Mouse (Mus musculus) T-cell, adult 2 months (primary cell): Measurements from ENCODE around the gene Il11.
A peak's percentile ranks its signal among the peaks of the same experiment; 100 is the strongest.
"Not testable (repeated sequence)": the region's sequence is repeated elsewhere in the genome, so short reads cannot be mapped to it uniquely, and the experiment has no call there.

Source experiments
- DNase-seq: peaks from one replicate; pipeline ENCODE4 v3.0.0; 2022; ENCODE audit warnings: low spot score

Gene Il11

DNA sequence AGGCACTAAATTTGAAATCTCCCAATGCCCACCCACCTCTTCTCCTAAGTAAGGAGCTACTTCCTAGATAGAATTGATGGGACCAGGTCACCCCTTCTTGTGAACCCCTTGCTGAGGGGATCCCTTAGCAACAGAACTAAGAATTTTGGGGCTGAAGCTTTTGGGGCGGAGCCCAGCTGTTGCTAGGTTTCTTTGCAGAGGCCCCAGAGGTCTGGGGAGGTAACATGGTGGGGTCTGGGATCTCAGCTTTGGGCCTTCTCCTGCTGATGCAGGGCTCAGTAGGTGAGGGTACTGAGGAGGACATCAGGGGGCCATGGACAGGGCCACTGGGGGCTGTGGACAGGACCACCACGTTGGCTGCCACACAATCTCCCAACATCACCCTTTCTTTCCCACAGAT, at the start of gene Il11, which contains the start of gene Tmem190:
Gene Il11 (minus strand): TSS at position 101 of the 400 bp plus-strand sequence.
Gene Tmem190 (plus strand): TSS at position 179 of the 400 bp plus-strand sequence.
- DNase-seq: no peak

DNA sequence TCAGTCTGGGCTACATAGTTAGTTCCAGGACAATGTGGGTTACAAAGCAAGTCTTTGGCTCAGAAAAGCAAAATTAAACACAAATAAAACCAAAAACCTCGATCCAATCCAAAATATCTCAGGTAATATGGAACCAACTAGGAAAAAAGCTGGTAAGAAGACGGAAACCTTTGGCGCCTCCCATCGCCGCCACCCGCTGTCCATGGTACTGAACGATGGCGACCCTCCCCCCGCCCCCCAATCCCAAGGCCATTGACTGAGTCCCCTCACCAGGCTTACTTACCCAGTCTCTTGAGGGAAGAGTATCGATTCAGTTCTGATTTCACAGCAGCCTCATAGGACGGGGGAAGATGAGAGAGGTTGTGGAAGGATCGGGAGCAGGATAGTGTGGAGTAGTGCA, 47.8 kb upstream of the Il11 start:
- DNase-seq: no peak

DNA sequence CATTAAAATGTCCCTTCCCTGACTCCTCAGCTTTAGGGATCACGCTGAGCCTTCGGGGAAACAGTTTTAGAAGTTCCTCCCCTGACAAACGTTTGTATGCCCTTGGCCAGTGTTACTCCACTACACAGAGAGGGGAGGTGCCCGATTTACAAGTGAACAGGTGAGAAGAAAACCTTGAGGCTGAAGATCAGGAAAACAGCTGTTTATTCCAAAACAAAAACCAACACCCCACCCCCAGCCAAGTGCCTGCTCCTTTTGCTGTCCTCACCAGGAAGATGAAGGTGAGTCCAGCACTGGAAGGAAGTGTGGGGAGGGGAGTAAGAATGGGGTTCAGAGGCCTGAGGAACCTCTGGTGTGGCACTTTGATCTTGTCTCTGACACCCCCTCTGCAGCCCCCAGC, 42.7 kb upstream of the Il11 start:
- no peak for DNase-seq

DNA sequence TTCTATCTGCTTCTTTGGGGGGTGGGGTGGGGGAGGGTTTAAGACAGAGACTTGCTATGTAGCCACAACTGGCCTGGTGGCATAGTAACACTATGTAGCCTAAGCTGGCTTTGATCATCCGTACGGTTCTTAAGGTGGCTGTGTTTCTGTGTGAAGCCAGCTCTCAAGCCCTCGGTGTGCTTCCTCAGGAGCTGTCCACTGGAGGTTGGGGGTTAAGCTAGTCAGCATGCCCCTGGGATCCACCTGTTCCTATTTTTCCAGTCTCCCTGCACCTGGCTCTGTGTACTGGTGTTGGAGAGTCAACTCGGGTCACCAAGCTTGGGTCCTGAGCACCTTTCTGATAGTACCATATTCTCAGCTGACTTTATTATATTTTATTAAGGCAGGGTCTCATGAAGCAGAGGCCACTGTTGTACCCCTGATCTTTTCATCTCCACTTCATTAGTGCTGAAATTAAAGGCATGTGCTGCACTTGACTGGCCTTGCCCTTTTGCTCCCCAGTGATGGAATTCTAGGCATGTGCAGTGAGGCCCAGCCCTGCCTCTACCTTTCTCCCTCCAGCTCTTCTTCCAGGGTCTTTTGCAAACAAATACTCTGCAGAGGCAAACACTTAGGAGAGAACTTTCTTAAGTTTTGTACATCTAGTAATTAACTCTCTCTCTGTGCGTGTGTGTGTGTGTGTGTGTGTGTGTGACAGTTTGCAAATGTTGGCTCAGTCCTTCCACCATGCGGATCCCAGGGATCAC, 39.7 kb upstream of the Il11 start:
- DNase-seq: no peak

DNA sequence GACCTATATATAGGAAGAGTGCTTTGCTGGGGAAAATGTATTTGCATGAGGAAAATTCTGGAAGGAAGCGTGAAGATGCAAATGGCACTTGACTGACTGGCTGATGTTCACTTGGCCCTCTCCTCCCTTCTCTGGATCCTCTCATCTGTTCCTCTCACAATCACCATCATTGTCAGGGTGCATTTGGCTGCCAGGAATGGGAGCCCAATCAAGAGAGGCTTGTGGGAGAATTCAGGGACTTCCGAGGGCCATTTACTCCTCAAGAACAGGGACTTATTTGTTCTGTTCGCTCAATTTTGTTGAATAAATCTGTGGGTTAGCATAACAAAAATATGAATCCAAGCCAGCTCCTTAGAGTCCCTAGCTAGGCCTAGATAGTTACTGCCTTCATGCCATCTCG, 39.0 kb upstream of the Il11 start:
- DNase-seq: no peak

DNA sequence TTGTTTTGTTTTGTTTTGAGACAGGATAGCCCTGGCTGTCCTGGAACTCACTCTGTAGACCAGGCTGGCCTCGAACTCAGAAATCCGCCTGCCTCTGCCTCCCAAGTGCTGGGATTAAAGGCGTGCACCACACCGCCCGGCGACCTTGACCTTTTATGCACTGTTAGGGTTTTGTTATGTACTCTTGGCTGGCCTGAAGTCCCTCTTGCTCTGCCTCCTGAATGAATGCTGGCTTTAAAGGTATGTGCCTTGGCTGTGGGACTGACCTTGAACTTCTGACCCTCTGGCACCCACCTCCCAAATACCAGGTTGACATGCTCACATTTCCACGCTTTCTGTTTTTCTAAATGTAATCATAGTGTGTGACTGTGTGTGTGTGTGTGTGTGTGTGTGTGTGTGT, 38.3 kb upstream of the Il11 start:
- DNase-seq: not testable (repeated sequence)

DNA sequence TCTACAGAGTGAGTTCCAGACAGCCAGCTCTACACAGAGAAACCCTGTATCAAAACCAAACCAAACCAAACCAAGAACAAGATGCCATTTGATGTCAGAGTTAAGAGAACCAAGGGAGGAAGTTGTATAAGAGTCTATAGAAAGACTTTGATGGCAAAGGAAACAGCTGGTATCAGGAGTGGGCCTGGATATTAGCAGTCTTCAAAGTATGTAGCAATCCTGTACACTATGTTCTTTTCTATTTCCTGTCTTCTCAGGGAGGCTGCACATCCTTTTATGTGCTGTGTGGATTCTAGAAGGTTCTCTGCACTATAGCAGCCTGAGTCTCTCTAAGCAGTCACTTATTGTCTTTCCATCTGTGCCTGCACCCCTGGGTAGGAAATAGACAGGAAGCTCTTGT, 33.9 kb upstream of the Il11 start:
- peak; percentile 37 for DNase-seq

DNA sequence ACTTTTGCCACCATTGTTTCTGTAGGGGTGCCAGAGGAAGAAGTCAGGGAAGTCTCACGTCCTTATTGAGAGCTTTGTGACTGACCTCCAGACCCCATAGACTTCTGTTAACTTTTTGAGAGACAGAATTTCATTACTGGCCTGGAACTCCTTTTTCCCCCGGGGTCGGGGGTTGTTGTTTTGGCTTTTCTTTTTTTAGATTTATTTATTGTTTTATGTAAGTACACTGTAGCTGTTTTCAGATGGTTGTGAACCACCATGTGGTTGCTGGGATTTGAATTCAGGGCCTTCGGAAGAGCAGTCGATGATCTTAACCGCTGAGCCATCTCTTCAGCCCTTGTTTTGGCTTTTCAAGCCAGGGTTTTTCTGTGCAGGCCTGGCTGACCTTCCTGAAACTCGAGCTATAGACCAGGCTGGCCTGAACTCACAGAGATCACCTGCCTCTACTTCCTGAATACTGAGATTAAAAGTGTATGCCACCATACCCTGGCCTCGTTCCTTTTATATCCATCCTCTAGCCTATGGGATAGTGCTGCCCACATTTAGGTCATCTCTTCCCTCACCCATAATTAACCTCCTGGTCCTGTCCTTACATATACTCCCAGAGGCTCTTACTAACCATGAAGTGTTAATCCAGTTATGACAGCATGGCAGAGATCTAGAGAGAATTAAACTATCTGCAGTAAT, 30.6 kb upstream of the Il11 start:
- no peak for DNase-seq

DNA sequence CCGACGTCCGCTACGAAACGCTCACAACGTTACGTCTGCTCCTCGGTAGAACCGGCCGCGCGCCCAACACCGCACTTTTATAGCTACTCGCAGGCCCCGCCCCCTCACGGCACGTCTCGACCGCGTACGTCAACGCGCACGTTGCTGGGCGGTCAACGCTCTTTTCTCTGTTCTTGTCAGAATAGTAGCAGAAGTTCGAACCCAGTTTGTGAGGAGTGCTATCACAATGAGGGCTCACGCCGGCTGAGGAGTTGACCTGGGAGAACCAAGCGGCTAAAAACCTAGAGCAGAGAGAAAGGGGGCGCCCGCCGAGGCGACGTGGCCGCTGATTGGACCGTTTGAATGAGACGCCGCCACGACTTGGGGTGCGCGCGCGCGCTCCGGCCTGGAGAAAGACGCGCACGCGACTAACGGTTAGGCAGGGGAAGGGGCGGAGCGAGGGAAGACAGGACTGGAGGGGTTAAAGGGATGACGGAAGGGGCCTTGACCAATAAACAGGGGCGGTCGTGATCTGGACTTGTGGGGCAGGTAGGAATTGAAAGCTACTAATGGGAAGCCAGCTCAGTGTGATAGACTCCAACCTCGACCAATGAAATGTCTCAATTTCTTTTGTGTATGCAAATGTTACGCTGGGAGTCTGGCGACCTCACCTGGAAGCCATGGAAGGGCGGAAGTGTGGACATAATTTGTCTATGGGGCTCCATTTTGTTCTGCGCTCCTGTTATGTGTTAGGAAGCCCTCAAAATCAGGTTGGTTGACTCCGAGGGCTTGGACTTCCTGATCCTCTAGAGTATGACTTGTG, 29.8 kb upstream of the Il11 start, which contains the start of gene Ube2s:
Gene Ube2s (minus strand): TSS at position 288 of the 802 bp plus-strand sequence.
- DNase-seq: peak; percentile 99

DNA sequence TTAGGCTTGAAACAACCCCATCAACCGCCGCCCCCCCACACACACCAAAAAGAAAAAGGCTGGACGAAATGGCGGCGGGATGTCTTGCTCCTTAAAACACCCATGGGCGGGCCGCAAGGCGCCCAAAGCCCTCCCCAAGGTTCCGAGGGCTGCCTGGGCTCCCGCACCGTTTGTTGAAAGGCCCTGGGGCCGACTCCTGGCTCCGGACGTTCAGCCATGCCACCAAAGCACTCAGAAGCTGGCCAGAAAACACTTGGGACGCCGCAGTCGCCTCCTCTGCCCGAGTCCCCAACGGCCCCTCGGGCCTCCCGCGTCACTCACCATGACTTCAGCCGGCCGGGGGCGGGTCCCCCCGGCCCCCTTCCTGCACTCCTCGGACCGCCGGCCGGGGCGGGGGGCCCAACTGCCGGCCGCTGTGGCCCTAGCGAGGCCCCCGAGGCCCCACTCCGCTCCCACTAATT, 29.2 kb upstream of the Il11 start:
- DNase-seq: peak; percentile 34

DNA sequence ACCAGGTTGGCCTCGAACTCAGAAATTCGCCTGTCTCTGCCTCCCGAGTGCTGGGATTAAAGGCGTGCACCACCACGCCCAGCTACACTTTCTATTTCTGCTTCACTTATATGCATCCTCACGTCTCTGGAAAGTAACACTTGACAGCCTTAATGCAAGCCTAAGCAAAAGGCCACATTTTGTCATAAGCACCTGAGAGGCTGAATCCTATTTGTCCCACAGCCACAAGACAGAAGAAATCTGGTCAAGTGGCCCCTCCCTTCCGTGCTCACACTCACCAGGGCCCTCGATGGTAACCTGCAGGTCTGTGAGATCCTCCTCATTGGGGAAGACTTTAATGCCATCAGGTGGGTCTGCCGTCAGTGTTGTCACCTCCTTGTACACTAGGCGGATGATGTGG, 28.5 kb upstream of the Il11 start:
- DNase-seq: not testable (repeated sequence)

DNA sequence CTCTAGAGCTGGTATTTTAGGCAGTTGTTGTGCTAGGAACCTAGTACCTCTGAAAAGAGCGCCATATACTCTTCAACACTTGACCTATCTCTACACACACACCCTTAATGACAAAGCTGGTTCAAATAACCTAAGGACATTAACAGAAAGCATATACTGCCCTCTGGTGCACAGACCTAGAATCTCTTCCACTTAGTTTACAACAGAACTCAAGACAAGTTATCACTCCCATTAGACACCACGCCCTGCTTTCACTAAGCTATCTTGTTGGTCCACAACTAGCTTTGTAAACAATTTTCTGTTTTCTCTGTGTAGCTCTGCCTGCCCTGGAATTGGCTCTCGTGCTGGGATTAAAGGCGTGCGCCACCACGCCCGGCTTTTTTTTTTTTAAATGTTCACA, 24.1 kb upstream of the Il11 start:
- peak; percentile 47 for DNase-seq

DNA sequence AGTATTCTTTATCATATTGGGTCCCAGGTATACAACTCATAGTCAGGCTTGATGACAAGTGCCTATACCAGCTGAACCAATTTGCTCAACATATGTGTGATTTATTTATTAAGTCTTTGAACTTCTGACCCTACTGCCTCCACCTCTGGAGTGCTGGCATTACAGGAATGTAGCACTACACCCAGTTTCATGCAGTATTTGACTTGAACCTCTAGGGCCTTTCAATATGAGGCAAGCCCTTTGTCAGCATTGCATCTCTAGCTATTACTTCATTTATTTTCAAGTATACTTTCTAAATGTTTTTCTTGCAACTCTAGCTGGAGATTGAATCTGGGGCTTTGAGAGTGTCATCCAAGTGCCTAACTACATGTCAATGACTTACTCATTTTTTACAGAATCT, 19.6 kb upstream of the Il11 start:
- DNase-seq: no peak

DNA sequence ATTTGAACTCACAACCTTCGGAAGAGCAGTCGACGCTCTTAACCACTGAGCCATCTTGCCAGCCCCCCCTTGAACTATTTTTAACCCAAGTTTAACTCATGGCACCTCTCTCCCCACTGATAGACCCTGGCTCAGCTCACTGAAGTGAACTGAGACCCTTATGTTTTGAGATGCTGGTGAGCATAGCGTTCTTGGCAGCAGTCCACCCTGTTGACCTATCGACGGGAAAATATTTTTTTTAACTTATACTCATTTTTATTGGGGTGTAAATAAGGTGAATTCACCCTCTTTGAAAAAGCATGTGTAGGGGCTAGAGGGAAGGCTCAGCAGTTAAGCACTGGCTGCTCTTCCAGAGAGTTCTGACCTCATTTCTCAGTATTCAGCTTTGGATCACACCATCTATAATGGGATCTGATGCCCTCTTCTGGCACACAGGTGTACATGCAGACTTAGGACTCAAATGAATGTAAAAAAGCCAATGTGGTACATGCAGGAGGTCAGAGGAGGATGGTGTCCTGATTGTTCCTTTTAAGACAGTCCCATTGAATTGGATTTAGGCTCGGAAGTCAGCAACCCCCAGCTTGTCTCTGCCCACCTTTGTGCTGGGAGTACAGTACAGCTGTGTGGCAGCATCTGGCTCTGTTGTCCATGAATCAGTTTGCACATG, 13.2 kb upstream of the Il11 start:
- DNase-seq: peak; percentile 55

DNA sequence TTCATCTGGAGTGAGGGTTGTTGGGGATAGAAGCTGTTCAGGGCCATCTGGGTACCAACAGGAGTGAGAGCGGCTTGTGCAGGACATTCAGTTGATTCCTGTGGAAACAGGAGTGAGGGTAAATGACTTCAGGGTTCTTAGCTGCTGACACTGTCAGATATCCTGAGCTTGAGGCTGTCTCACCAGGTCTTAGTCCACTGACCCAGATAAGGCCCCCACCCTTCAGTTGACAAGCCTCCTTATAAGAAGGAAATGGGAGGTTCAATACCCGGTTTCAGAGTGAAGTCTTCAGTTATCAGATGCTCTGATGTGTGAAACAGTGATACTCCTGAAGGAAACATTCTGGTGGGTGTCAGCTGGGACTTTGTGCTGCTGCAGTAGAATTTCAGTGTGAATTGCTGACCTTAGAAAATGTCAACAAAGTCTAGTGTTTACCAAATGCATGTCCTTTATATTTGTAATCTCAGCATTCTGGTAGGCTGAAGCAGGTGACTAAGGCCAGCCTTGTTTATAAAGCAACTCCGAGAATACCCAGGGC, 12.0 kb upstream of the Il11 start:
- no peak for DNase-seq

DNA sequence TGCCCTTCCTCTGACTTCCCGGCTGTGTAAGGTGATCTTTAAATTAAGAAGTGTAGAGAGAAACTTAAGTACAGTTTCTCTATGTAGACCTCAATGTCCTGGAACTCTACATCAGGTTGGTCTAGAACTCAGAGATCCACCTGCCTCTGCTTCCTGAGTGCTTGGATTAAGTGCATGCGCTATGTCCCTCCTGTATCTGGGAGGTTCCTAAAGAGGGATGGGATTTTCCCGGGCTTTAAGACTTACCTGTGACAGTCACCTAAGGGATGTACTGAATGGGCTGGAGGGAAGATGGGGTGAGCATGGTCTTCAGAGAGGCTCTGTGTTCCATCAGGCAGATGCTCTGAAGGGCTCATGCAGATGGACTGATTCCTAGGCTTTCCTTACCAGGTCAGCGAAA, 11.0 kb upstream of the Il11 start:
- DNase-seq: no peak

DNA sequence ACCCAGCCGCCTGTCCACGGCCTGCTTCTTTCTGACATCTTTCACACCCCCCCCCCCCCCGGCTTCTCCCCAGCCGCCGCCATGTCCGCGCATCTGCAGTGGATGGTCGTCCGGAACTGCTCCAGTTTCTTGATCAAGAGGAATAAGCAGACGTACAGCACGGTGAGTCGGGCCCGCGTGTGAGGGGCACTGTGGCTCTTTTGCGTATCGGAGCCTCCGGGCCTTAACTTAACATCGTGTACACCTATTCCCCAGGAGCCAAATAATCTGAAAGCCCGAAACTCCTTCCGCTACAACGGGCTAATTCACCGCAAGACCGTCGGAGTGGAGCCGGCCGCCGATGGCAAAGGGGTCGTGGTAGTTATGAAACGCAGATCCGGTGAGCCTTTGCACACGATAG, 10.6 kb upstream of the Il11 start:
- not testable (repeated sequence) for DNase-seq

DNA sequence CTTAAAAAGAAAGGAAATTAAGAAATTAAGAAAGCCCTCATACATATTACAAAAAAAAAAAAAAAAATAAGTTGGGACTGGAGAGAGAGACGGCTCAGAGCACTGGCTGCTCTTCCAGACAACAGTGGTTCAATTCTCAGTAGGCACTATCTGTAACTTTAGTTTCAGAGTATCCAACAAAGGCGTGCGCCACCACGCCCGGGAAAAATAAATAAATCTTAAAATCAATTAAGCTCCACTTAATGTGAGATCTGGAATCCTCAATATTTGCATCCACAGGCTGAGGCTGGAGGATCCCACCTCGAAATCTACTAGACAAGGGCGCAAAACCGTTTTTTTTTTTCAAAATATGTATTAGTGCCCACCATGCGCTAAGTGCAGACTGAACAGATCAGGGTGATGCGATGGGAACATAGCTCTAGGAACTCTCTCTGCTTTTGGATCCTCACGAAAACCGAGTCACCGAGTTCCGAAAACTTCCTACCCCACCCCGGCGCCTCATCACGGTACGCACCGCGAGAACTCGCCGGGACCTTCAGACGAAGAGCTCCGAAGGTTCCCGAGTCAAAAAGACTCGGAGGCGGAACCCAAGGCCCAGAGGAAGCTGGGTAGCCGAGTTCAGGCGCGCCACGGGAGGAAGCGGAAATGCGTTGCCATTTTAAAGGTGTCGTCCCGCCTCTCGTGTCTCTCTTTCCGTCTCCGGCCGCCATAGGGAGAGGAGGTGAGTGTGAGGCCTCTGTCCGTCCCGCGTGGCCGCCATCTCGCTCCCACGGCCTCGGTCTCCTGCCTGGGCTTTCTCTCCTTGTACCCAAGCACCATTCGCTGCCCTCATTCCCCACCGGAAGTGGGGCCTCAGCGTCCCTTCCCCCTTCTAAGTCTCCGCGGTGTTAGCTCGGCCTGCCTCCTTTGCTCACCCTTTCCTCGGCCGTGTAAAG, 9.9 kb upstream of the Il11 start, which contains the start of gene Rpl28:
Gene Rpl28 (plus strand): TSS at position 597 of the 935 bp plus-strand sequence.
- DNase-seq: peak; percentile 95

DNA sequence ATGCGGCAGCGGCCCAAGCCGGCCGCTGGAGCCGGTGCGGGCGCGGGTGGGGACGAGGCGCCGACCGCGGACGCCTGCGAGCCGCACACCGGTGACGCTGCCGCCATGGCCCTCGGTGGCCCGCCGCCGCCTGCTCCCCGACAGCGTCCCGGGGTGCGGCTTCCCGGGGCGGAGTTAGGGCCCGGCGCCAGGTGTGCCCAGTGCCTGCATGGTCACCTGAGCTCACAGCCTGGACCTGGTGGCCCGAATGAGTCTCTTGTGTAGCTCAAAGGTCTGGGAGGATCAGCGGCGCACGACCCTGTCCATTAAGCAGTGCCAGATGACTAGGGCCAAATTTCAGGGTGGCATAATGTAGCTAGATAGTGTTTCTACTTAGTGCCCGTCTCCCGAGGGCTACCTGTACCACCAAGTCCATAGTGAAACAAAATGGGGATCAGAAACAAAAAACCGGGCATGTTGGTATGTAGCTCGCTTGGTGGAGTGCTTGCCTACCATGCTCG, 6.8 kb upstream of the Il11 start, which contains the start of gene Tmem238:
Gene Tmem238 (minus strand): TSS at position 221 of the 500 bp plus-strand sequence.
- no peak for DNase-seq
